Mouse (Mus musculus) forebrain, embryonic 14.5 days (tissue): Measurements from ENCODE around the gene Mettl25. TPM values are rescaled to one million over a fixed set of nuclear protein-coding genes. Genes with fewer than 3 reads are reported as not detected.

Experiments used
- ATAC-seq: fragments of 200-750 bp; cut with Nextera tagmentation; 2 replicates; pipeline ENCODE4 v1.8.0; 2017; ENCODE audit warnings: mild to moderate bottlenecking, moderate library complexity
- DNase-seq: peaks from one replicate; pipeline ENCODE4 v3.0.0-alpha.2; 2015; ENCODE audit warnings: low spot score
- H3K27ac ChIP-seq: fragments of 300-500 bp; sonication (generic); 2 replicates; pipeline ENCODE4 v1.5.1; 2014; ENCODE audit warnings: low read depth, mild to moderate bottlenecking, control low read depth, low read length, moderate library complexity
- H3K27me3 ChIP-seq: fragments of 300-500 bp; sonication (generic); replicated peaks from 2 replicates; pipeline ENCODE4 v1.6.1; 2014; ENCODE audit warnings: low read length, control low read depth, mixed read lengths; ENCODE audit not compliant: control insufficient read depth, insufficient read depth
- H3K36me3 ChIP-seq: fragments of 300-500 bp; sonication (generic); 2 replicates; pipeline ENCODE4 v1.6.1; 2014; ENCODE audit warnings: low read length, control low read depth; ENCODE audit not compliant: control insufficient read depth, insufficient read depth
- H3K4me1 ChIP-seq: fragments of 300-500 bp; sonication (generic); 2 replicates; pipeline ENCODE4 v1.6.1; 2014; ENCODE audit warnings: antibody characterized with exemption, low read length, control low read depth; ENCODE audit not compliant: control insufficient read depth, insufficient read depth
- H3K4me2 ChIP-seq: fragments of 300-500 bp; sonication (generic); 2 replicates; pipeline ENCODE4 v1.6.1; 2014; ENCODE audit warnings: mild to moderate bottlenecking, control low read depth, low read length
- H3K4me3 ChIP-seq: fragments of 300-500 bp; sonication (generic); 2 replicates; pipeline ENCODE4 v1.5.1; 2014; ENCODE audit warnings: low read depth, low read length, control low read depth
- H3K9ac ChIP-seq: fragments of 300-500 bp; sonication (generic); 2 replicates; pipeline ENCODE4 v1.6.1; 2014; ENCODE audit warnings: mild to moderate bottlenecking, low read length, control low read depth, moderate library complexity
- H3K9me3 ChIP-seq: fragments of 300-500 bp; sonication (generic); replicated peaks from 2 replicates; pipeline ENCODE4 v1.6.1; 2016; ENCODE audit warnings: low read length, control low read depth, mixed read lengths; ENCODE audit not compliant: control insufficient read depth
- WGBS: fragments of 180-500 bp; shearing (Covaris S2); extraction: QIAGEN DNeasy Blood & Tissue Kit; methylation state at CpG from one replicate; pipeline ENCODE4 v1.1.7; 2014; 5-methylcytosine and 5-hydroxymethylcytosine counted together
- polyA plus RNA-seq: library from polyadenylated mRNA; unstranded; fragments of >200 nt; fragmentation: Nextera tagmentation; extraction: Ambion mirVana; gene quantifications from 2 replicates; pipeline ENCODE4 v1.2.1, GENCODE M21; 2014

Gene Mettl25
- polyA plus RNA-seq, 1 experiment from 2014 or later, result 14.5 TPM

GRCm38 (mm10) chr10:105802132-105802531 is 39.0 kb downstream of the Mettl25 start:
- Histone ChIP-seq H3K9me3 (no peaks in the 10 kb centered on the region), H3K9ac (no peak overlapping the region), H3K27me3 (no peaks in the 10 kb centered on the region), H3K4me1 (no peaks in the 10 kb centered on the region), H3K4me2 (no peak overlapping the region), H3K27ac (no peak overlapping the region), H3K36me3 (no peaks in the 10 kb centered on the region), H3K4me3 (no peak overlapping the region)
- ATAC-seq, result no peak
- no peak for DNase-seq
- 92% methylated on average over 6 of the region's 6 CpGs for WGBS

DNA sequence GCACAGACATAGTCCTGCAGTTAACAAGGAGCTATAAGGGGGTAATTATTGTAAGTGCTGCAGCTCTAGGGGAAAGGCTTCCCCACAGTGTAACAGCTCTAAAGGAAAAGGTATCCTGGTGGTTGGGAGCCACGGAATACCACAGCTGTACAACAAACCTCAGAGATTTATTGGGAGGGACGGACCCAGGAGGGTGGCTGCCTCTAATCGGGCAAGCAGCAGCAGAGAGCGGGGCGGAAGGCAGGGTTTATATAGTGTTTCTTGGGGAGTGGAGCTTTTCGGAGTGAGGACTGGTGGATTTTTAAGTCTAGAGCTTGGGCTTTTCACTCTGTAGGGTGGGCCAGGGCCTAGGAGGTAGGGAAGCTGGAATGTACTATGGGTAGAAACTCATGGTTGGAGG is 40.0 kb downstream of the Mettl25 start:
- H3K4me3 ChIP-seq, result no peak overlapping the region
- ATAC-seq (no peak), DNase-seq (no peak)
- H3K27ac ChIP-seq, result no peak overlapping the region
- H3K4me2 ChIP-seq, result no peak overlapping the region
- WGBS, result 81% methylated on average over 6 of the region's 6 CpGs
- no peaks in the 10 kb centered on the region for H3K9me3 ChIP-seq
- H3K9ac ChIP-seq, result no peak overlapping the region
- no peaks in the 10 kb centered on the region for H3K36me3 ChIP-seq
- no peaks in the 10 kb centered on the region for H3K4me1 ChIP-seq
- H3K27me3 ChIP-seq, result no peaks in the 10 kb centered on the region

DNA sequence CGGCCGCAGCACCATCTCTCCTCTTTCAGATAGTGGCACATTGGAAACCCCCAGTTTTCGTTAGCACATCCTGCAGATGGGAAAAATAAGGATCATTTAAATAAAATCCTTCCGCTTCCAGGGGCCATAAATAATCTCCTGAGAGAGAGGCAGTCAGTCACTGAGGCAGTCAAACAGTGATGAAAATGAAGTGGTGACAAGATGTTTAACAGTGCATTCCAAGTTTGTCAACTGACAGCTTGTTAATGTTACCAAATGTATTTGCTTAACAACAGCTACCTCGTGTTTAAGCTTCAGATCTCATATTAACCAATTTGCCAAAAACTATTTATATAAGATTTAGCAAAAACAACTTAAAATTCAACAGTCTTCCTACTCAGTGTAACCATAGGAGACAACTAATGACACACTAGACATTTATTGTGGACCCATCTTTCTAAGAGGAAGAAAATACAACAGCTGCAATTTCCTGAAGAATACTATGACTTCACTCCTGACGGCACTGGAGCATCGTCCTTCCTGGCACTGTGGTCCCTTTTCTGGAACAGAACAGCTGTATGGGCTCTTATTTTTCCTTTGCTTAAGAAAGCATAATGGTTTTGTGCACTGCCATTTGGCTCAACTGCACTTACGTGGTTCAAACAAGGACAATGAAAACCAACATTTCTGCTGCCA is 43.8 kb downstream of the Mettl25 start:
- no peak overlapping the region for H3K4me2 ChIP-seq
- no peaks in the 10 kb centered on the region for H3K4me1 ChIP-seq
- WGBS, result 77% methylated on average over 8 of the region's 8 CpGs
- no peak overlapping the region for H3K27ac ChIP-seq
- ATAC-seq, result 0 out of 2 replicates have a peak, but pooled peaks have one; percentile 23
- H3K27me3 ChIP-seq, result no peaks in the 10 kb centered on the region
- no peak overlapping the region for H3K4me3 ChIP-seq
- no peaks in the 10 kb centered on the region for H3K9me3 ChIP-seq
- peak; percentile 35 for DNase-seq
- H3K9ac ChIP-seq, result no peak overlapping the region
- peaks cover 3% of the 10 kb centered on the region; the same call in 1 of the 2 replicates for H3K36me3 ChIP-seq

GRCm38 (mm10) chr10:105793776-105794552 is 47.2 kb downstream of the Mettl25 start:
- 69% methylated on average over 15 of the region's 15 CpGs for WGBS

DNA sequence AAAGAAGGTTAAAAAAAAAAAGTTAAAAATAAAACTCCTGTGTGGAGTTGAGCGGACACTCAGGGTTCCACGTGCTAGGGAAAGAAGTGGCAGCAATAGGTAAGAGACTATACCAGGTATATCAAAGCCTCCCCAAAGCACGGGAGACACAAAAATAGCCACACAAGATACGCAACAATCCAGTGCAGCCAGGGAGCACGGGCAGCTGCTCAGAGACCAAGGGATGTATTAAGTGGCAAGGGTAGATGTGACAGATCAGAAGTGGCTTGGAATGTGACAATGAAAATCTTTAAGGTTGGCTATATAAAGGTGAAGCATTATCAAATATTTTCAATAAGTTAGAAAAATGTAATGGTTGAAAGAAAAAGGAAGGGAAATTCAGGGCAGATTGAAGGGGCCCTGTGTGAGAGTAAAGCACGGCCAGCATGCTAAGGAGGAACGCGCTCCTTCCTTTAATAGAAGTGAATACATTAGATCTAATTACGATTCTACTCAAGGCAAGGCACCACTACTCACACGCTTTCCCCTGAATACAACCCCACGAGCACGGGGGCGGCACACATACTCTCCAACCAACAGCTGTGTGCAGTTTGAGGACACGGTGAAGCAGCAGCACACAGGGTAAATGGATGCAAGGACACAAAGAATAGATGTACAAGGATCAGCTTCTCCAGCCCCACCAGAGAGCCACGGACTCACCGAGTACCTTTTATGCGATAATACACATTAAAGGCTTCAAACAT is 52.3 kb downstream of the Mettl25 start:
- Histone ChIP-seq H3K27me3 (no peaks in the 10 kb centered on the region), H3K9me3 (no peaks in the 10 kb centered on the region), H3K27ac (peak overlapping the region; percentile 48; the same call in 1 of the 2 replicates), H3K4me1 (no peaks in the 10 kb centered on the region), H3K36me3 (no peaks in the 10 kb centered on the region), H3K4me3 (no peak overlapping the region), H3K4me2 (no peak overlapping the region; the same call in 1 of the 2 replicates), H3K9ac (no peak overlapping the region)
- DNase-seq (peak; percentile 67), ATAC-seq (peak; percentile 91)
- WGBS, result 46% methylated on average over 17 of the region's 17 CpGs

More at GRCm38 (mm10) chr10:105793776-105794552, 47.2 kb downstream of the Mettl25 start:
- no peak overlapping the region for H3K4me2 ChIP-seq
- peaks cover 3% of the 10 kb centered on the region; the same call in 1 of the 2 replicates for H3K36me3 ChIP-seq
- no peak overlapping the region for H3K27ac ChIP-seq
- H3K4me1 ChIP-seq, result no peaks in the 10 kb centered on the region
- H3K9ac ChIP-seq, result no peak overlapping the region
- no peak for DNase-seq
- H3K9me3 ChIP-seq, result no peaks in the 10 kb centered on the region
- no peak overlapping the region for H3K4me3 ChIP-seq
- ATAC-seq, result no peak
- no peaks in the 10 kb centered on the region for H3K27me3 ChIP-seq

DNA sequence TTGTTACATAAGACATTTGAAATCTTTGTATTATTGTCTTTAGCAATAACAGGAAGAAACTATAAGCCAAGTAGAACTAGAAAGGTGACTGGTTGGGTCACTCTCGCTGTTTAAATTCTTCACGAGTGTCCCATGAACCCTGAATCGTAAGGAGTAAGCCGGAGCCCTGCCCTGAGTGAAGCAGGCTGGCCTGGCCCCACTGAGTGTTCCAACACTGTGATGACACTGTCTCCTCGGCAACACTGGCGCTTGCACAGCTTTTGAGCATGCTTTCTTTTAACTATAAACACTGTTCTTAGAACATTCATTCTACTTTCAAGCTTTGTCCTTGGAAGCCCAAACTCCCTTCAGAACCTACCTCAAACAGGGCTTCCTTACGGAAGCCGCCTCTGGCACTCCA is 57.4 kb downstream of the Mettl25 start:
- Histone ChIP-seq H3K27ac (no peak overlapping the region), H3K9ac (no peak overlapping the region), H3K4me3 (no peak overlapping the region), H3K36me3 (no peaks in the 10 kb centered on the region), H3K4me2 (no peak overlapping the region), H3K4me1 (no peaks in the 10 kb centered on the region), H3K9me3 (no peaks in the 10 kb centered on the region), H3K27me3 (no peaks in the 10 kb centered on the region)
- ATAC-seq (no peak), DNase-seq (no peak)
- WGBS, result 87% methylated on average over 8 of the region's 8 CpGs

- no peak overlapping the region for H3K9ac ChIP-seq
- H3K4me2 ChIP-seq, result no peak overlapping the region
- H3K9me3 ChIP-seq, result no peaks in the 10 kb centered on the region
- H3K4me3 ChIP-seq, result no peak overlapping the region
- H3K36me3 ChIP-seq, result no peaks in the 10 kb centered on the region
- 15% methylated on average over 6 of the region's 6 CpGs for WGBS
- no peak overlapping the region for H3K27ac ChIP-seq
- no peaks in the 10 kb centered on the region for H3K4me1 ChIP-seq
- ATAC-seq (peak; percentile 91), DNase-seq (peak; percentile 90)
- no peaks in the 10 kb centered on the region for H3K27me3 ChIP-seq
These were observed 66.8 kb downstream of the Mettl25 start for GRCm38 (mm10) chr10:105774382-105774781.

DNA sequence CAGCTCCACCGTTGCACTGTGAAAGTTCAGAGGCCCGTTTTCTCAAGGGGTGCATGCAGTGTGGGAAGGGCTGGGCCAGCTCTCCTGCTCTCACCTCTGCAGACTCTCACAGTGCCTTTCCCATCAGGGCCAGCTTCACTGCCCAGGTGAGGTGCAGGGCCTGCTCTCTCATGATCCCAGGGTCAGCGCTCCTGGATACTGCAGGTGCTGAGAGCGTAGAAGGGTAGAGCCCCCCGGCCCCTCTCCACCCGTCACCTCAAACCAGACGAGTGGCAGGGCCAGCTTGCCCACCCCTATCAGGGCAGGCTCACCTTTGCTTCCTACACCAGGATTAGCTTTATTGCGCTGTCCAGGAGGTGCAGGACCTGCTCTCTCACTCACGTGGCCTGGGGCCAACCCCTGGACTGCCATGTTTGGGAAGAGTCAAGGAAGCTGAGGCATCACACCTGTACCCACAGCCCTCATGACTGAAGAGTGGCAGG is 68.3 kb downstream of the Mettl25 start:
- 93% methylated on average over 9 of the region's 9 CpGs for WGBS
- ATAC-seq (peak; percentile 29; the same call in 1 of the 2 replicates), DNase-seq (no peak)
- no peak overlapping the region for H3K27ac ChIP-seq
- H3K36me3 ChIP-seq, result no peaks in the 10 kb centered on the region
- H3K9ac ChIP-seq, result no peak overlapping the region
- no peaks in the 10 kb centered on the region for H3K4me1 ChIP-seq
- H3K27me3 ChIP-seq, result no peaks in the 10 kb centered on the region
- H3K4me2 ChIP-seq, result no peak overlapping the region
- no peak overlapping the region for H3K4me3 ChIP-seq
- no peaks in the 10 kb centered on the region for H3K9me3 ChIP-seq
